Comparison of ENCODE assay signal across 22 mouse cellular contexts in genomic region chr3:54399321-54399720, GRCm38 (mm10). TPM values are rescaled to one million over a fixed set of nuclear protein-coding genes. Genes with fewer than 3 reads are reported as not detected.
DNase-seq lines count a peak whose midpoint lies in the region; TF ChIP-seq lines count a peak whose summit lies in the region.
"Had no signal": no experiment of that assay in that cellular context is flagged by ENCODE, and none has a peak within 500 bp of the region (broad histone marks: within the 10 kb centered on the region; RNA-seq: fewer than 3 reads in every experiment).

No protein-coding gene starts in this region.

- 47% methylated on average over 2 of the region's 2 CpGs for WGBS in spleen, adult 2 months

- no peak for TF ChIP-seq POLR2A in spleen, adult 2 months (IDR thresholded peaks at IDR 0.05; ENCODE audit: low read depth, low read length)

- H3K27ac ChIP-seq in spleen, adult 2 months (ENCODE audit: insufficient read depth, low read length): peak overlapping the region; percentile 19
- H3K27ac ChIP-seq: heart, embryonic 13.5 days; limb, embryonic 12.5 days; liver, embryonic 14.5 days; lung, embryonic 15.5 days had no signal

- H3K27me3 ChIP-seq in spleen, adult 2 months (ENCODE audit: control insufficient read depth, insufficient read depth, low read length): no peaks in the 10 kb centered on the region
- H3K27me3 ChIP-seq: heart, embryonic 13.5 days; limb, embryonic 12.5 days; lung, embryonic 15.5 days had no signal

- peak; percentile 43 to 77 for DNase-seq in adrenal gland, adult (ENCODE audit: inconsistent age in 2 of 2, low spot score in 1 of 2)
- no peak for DNase-seq in adrenal gland, postnatal 4 days (ENCODE audit: low spot score in 2 of 2)
- no peak for DNase-seq in spleen, adult 2 months (ENCODE audit: low read depth in 1 of 2, low spot score in 2 of 2)
- DNase-seq in spleen, postnatal 36 days (ENCODE audit: low spot score in 2 of 2): no peak
- peak; percentile 43 for DNase-seq in embryo, embryonic 10.5 days (ENCODE audit: low spot score)
- peak; percentile 4 for DNase-seq in yolk sac, embryonic 10.5 days (ENCODE audit: low spot score)
- DNase-seq in thymus, postnatal 10 days (ENCODE audit: low spot score in 2 of 2): no peak
- no peak for DNase-seq in kidney, postnatal 4 days
- DNase-seq: cerebellum, adult 11-12 months; cerebellum, postnatal 14 days; gastrocnemius, postnatal 10 days; kidney, adult 2 months; kidney, postnatal 14 days; layer of hippocampus, adult 9-11 months; lung, postnatal 4 days; right cerebral cortex, adult 18-20 months; thymus, adult 18-20 months had no signal

- no peaks in the 10 kb centered on the region for H3K36me3 ChIP-seq in spleen, adult 2 months (ENCODE audit: control insufficient read depth, insufficient read depth, low read length)
- H3K36me3 ChIP-seq: heart, embryonic 13.5 days; limb, embryonic 12.5 days; lung, embryonic 15.5 days had no signal

- H3K4me1 ChIP-seq in spleen, adult 2 months (ENCODE audit: control insufficient read depth, insufficient read depth, insufficient read length): no peaks in the 10 kb centered on the region; the same call in 1 of the 2 replicates
- H3K4me1 ChIP-seq: lung, embryonic 15.5 days had no signal

- H3K4me3 ChIP-seq in spleen, adult 2 months (ENCODE audit: extremely low read depth, insufficient read depth, insufficient read length): no peak overlapping the region
- H3K4me3 ChIP-seq: heart, embryonic 13.5 days; limb, embryonic 12.5 days; lung, embryonic 15.5 days had no signal

- no peak for TF ChIP-seq CTCF in spleen, adult 2 months (IDR thresholded peaks at IDR 0.05; ENCODE audit: extremely low read depth, insufficient read depth, insufficient read length, insufficient replicate concordance)

RNA-seq across cellular contexts. Expression of gene Postn, which starts 38.4 kb away (rescaled TPM):
- 100 to 1,000 TPM; 376 to 462 TPM for total RNA-seq in adrenal gland, postnatal 4 days (2021)
- polyA plus RNA-seq in spleen, adult 2 months (2012; rRNA removed): 0.96 and 1.4 TPM in 2 replicates
- polyA plus RNA-seq: inflammation-experienced regulatory T-cells, adult 6 months had no signal

Comparison
In these comparisons a context has a peak if more than half of its experiments do, and no peak if none do; other contexts are left out.
1. DNase-seq: peak in adrenal gland, adult (2 of 2), embryo, embryonic 10.5 days (single experiment) and yolk sac, embryonic 10.5 days (single experiment); none in adrenal gland, postnatal 4 days (0 of 2), spleen, adult 2 months (0 of 2), spleen, postnatal 36 days (0 of 2), thymus, postnatal 10 days (0 of 2) and kidney, postnatal 4 days (0 of 2).